Mouse (Mus musculus) heart, embryonic 12.5 days (tissue): ENCODE measurements around the gene Lgi1. TPM values are rescaled to one million over a fixed set of nuclear protein-coding genes. Genes with fewer than 3 reads are reported as not detected.

ENCODE experiments used
- ATAC-seq: fragments of 200-750 bp; cut with Nextera tagmentation; 2 replicates; pipeline ENCODE4 v1.8.0; 2017; ENCODE audit warnings: moderate TSS enrichment, moderate library complexity; ENCODE audit not compliant: insufficient number of reproducible peaks, low FRiP score
- H3K27ac ChIP-seq: fragments of 300-500 bp; sonication (generic); 2 replicates; pipeline ENCODE4 v1.5.1; 2016; ENCODE audit warnings: mild to moderate bottlenecking, moderate library complexity; ENCODE audit not compliant: poor library complexity, severe bottlenecking
- H3K27me3 ChIP-seq: fragments of 300-500 bp; sonication (generic); replicated peaks from 2 replicates; pipeline ENCODE4 v1.6.1; 2016; ENCODE audit warnings: mild to moderate bottlenecking, moderate library complexity
- H3K36me3 ChIP-seq: fragments of 300-500 bp; sonication (generic); 2 replicates; pipeline ENCODE4 v1.6.1; 2016; ENCODE audit warnings: mild to moderate bottlenecking, moderate library complexity
- H3K4me1 ChIP-seq: fragments of 300-500 bp; sonication (generic); replicated peaks from 2 replicates; pipeline ENCODE4 v1.6.1; 2016; ENCODE audit warnings: mild to moderate bottlenecking
- H3K4me2 ChIP-seq: fragments of 300-500 bp; sonication (generic); 2 replicates; pipeline ENCODE4 v1.6.1; 2016; ENCODE audit warnings: mild to moderate bottlenecking, moderate library complexity
- H3K4me3 ChIP-seq: fragments of 300-500 bp; sonication (generic); 2 replicates; pipeline ENCODE4 v1.5.1; 2016; ENCODE audit warnings: mild to moderate bottlenecking
- H3K9ac ChIP-seq: fragments of 300-500 bp; sonication (generic); 2 replicates; pipeline ENCODE4 v1.6.1; 2016; ENCODE audit warnings: mild to moderate bottlenecking, moderate library complexity
- H3K9me3 ChIP-seq: fragments of 300-500 bp; sonication (generic); replicated peaks from 2 replicates; pipeline ENCODE4 v1.6.1; 2016; ENCODE audit warnings: mild to moderate bottlenecking, moderate library complexity
- WGBS: fragments of 180-500 bp; shearing (Covaris S2); methylation state at CpG from one replicate; pipeline ENCODE4 v1.1.7; 2016; 5-methylcytosine and 5-hydroxymethylcytosine counted together
- polyA plus RNA-seq: library from polyadenylated mRNA; unstranded; fragments of >200 nt; fragmentation: Nextera tagmentation; extraction: Ambion mirVana; gene quantifications from 2 replicates; pipeline ENCODE4 v1.2.1, GENCODE M21; 2016

Lgi1 gene
- polyA plus RNA-seq, 1 experiment from 2014 or later = not detected

GRCm38 (mm10) chr19:38238213-38238951 is 26.0 kb upstream of the Lgi1 start:
- no peak overlapping the region for H3K4me3 ChIP-seq
- WGBS = 61% methylated on average over 12 of the region's 12 CpGs
- no peaks in the 10 kb centered on the region for H3K36me3 ChIP-seq
- H3K9me3 ChIP-seq = no peaks in the 10 kb centered on the region
- peaks cover 4% of the 10 kb centered on the region; the same call in 1 of the 2 replicates for H3K4me1 ChIP-seq
- ATAC-seq = no peak
- H3K4me2 ChIP-seq = no peak overlapping the region
- no peak overlapping the region for H3K9ac ChIP-seq
- H3K27ac ChIP-seq = no peak overlapping the region
- H3K27me3 ChIP-seq = no peaks in the 10 kb centered on the region

- no peak overlapping the region for H3K9ac ChIP-seq
- 75% methylated on average over 8 of the region's 8 CpGs for WGBS
- no peaks in the 10 kb centered on the region for H3K9me3 ChIP-seq
- H3K4me1 ChIP-seq = peaks cover 4% of the 10 kb centered on the region; the same call in 1 of the 2 replicates
- no peak for ATAC-seq
- no peak overlapping the region for H3K27ac ChIP-seq
- H3K4me3 ChIP-seq = no peak overlapping the region
- H3K4me2 ChIP-seq = no peak overlapping the region
- no peaks in the 10 kb centered on the region for H3K36me3 ChIP-seq
- H3K27me3 ChIP-seq = no peaks in the 10 kb centered on the region
Measured at GRCm38 (mm10) chr19:38242314-38242852, 22.0 kb upstream of the Lgi1 start.

- 66% methylated on average over 8 of the region's 8 CpGs for WGBS
- Histone ChIP-seq H3K27ac (no peak overlapping the region), H3K4me1 (no peaks in the 10 kb centered on the region), H3K27me3 (no peaks in the 10 kb centered on the region), H3K4me2 (no peak overlapping the region), H3K9me3 (no peaks in the 10 kb centered on the region), H3K9ac (no peak overlapping the region), H3K36me3 (no peaks in the 10 kb centered on the region), H3K4me3 (no peak overlapping the region)
- no peak for ATAC-seq
Measured at GRCm38 (mm10) chr19:38244748-38245147, 19.6 kb upstream of the Lgi1 start.

GRCm38 (mm10) chr19:38245361-38246176 is 18.8 kb upstream of the Lgi1 start:
- H3K9ac ChIP-seq = no peak overlapping the region
- no peaks in the 10 kb centered on the region for H3K4me1 ChIP-seq
- H3K4me3 ChIP-seq = no peak overlapping the region
- H3K4me2 ChIP-seq = no peak overlapping the region
- WGBS = 75% methylated on average over 10 of the region's 10 CpGs
- no peaks in the 10 kb centered on the region for H3K27me3 ChIP-seq
- H3K36me3 ChIP-seq = no peaks in the 10 kb centered on the region
- ATAC-seq = no peak
- H3K9me3 ChIP-seq = no peaks in the 10 kb centered on the region
- no peak overlapping the region for H3K27ac ChIP-seq

GRCm38 (mm10) chr19:38246177-38246622 is 18.1 kb upstream of the Lgi1 start:
- WGBS = 76% methylated on average over 7 of the region's 7 CpGs
- Histone ChIP-seq H3K4me2 (no peak overlapping the region), H3K36me3 (no peaks in the 10 kb centered on the region), H3K27me3 (no peaks in the 10 kb centered on the region), H3K9ac (no peak overlapping the region), H3K4me3 (no peak overlapping the region), H3K27ac (no peak overlapping the region), H3K4me1 (no peaks in the 10 kb centered on the region), H3K9me3 (no peaks in the 10 kb centered on the region)
- ATAC-seq = no peak

- Histone ChIP-seq H3K4me3 (no peak overlapping the region), H3K27me3 (no peaks in the 10 kb centered on the region), H3K27ac (no peak overlapping the region), H3K36me3 (no peaks in the 10 kb centered on the region), H3K9me3 (no peaks in the 10 kb centered on the region), H3K4me2 (no peak overlapping the region), H3K4me1 (0 out of 2 replicates have a peak, but pooled peaks cover 5% of the 10 kb centered on the region), H3K9ac (no peak overlapping the region)
- no peak for ATAC-seq
- WGBS = 77% methylated on average over 8 of the region's 8 CpGs
Measured at GRCm38 (mm10) chr19:38249627-38250026, 14.7 kb upstream of the Lgi1 start.

GRCm38 (mm10) chr19:38253796-38254195 is 10.5 kb upstream of the Lgi1 start:
- H3K9me3 ChIP-seq = no peaks in the 10 kb centered on the region
- 52% methylated on average over 6 of the region's 6 CpGs for WGBS
- no peak overlapping the region for H3K4me3 ChIP-seq
- ATAC-seq = no peak
- 0 out of 2 replicates have a peak, but pooled peaks cover 5% of the 10 kb centered on the region for H3K4me1 ChIP-seq
- no peak overlapping the region for H3K27ac ChIP-seq
- no peaks in the 10 kb centered on the region for H3K36me3 ChIP-seq
- H3K27me3 ChIP-seq = no peaks in the 10 kb centered on the region
- no peak overlapping the region for H3K4me2 ChIP-seq
- no peak overlapping the region for H3K9ac ChIP-seq

GRCm38 (mm10) chr19:38258651-38259065 is 5.7 kb upstream of the Lgi1 start:
- H3K27ac ChIP-seq = no peak overlapping the region
- 77% methylated on average over 3 of the region's 3 CpGs for WGBS
- H3K9me3 ChIP-seq = no peaks in the 10 kb centered on the region
- H3K4me2 ChIP-seq = no peak overlapping the region
- H3K9ac ChIP-seq = no peak overlapping the region
- H3K27me3 ChIP-seq = 0 out of 2 replicates have a peak, but pooled peaks cover 3% of the 10 kb centered on the region
- H3K4me1 ChIP-seq = no peaks in the 10 kb centered on the region
- H3K36me3 ChIP-seq = no peaks in the 10 kb centered on the region
- H3K4me3 ChIP-seq = no peak overlapping the region
- ATAC-seq = no peak

GRCm38 (mm10) chr19:38259436-38259835 is 4.9 kb upstream of the Lgi1 start:
- no peaks in the 10 kb centered on the region for H3K9me3 ChIP-seq
- 72% methylated on average over 3 of the region's 3 CpGs for WGBS
- H3K4me2 ChIP-seq = no peak overlapping the region
- 0 out of 2 replicates have a peak, but pooled peaks cover 3% of the 10 kb centered on the region for H3K27me3 ChIP-seq
- H3K4me3 ChIP-seq = no peak overlapping the region
- ATAC-seq = no peak
- H3K4me1 ChIP-seq = no peaks in the 10 kb centered on the region
- no peak overlapping the region for H3K27ac ChIP-seq
- no peaks in the 10 kb centered on the region for H3K36me3 ChIP-seq
- no peak overlapping the region for H3K9ac ChIP-seq

- Histone ChIP-seq H3K4me3 (no peak overlapping the region), H3K4me1 (no peaks in the 10 kb centered on the region), H3K27me3 (0 out of 2 replicates have a peak, but pooled peaks cover 3% of the 10 kb centered on the region), H3K36me3 (no peaks in the 10 kb centered on the region), H3K9ac (no peak overlapping the region), H3K27ac (no peak overlapping the region), H3K4me2 (no peak overlapping the region), H3K9me3 (no peaks in the 10 kb centered on the region)
- no peak for ATAC-seq
- 52% methylated on average over 4 of the region's 4 CpGs for WGBS
Measured at GRCm38 (mm10) chr19:38260346-38260745, 4.0 kb upstream of the Lgi1 start.

- Histone ChIP-seq H3K9ac (no peak overlapping the region), H3K36me3 (no peaks in the 10 kb centered on the region), H3K27me3 (0 out of 2 replicates have a peak, but pooled peaks cover 3% of the 10 kb centered on the region), H3K4me3 (no peak overlapping the region), H3K9me3 (no peaks in the 10 kb centered on the region), H3K27ac (no peak overlapping the region), H3K4me1 (no peaks in the 10 kb centered on the region), H3K4me2 (no peak overlapping the region)
- ATAC-seq = no peak
- WGBS = 78% methylated on average over 5 of the region's 5 CpGs
Measured at GRCm38 (mm10) chr19:38261351-38261750, 3.0 kb upstream of the Lgi1 start.
